Mouse (Mus musculus): ENCODE data around the gene Dnah8. TPM values are rescaled to one million over a fixed set of nuclear protein-coding genes. Genes with fewer than 3 reads are reported as not detected.

The Dnah8 gene
- total RNA-seq, 2 experiments from 2014 or later = 0.60 to 0.93 TPM

DNA sequence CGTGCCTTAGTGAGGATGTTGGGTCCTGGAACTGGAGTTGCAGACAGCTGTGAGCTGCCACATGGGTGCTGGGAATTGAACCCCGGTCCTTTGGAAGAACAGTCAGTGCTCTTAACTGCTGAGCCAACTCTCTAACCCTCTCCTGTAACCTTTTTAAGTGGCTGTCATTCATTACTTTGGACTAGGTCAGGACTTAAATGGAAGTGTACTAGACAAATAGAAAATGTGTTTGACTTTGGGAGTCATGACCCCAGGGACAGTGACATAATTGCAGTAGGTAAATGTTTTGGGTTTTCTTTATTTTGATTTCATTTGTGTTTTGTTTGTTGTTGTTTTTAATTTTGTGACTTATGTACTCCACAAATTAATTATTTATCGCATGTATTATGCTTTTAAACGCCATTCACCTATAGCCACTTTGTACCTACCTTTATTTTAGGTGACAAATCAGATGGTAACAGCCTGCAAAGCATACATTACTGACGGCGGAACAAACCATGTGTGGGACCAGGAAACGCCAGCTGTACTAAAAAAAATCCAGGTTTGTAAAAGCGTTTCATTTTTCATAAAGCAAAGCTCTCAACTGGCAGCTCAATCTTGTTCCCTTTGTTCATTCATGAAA lies 33.5 kb downstream of the Dnah8 start:
- no peak for DNase-seq (ENCODE audit: low spot score in 2 of 2)

DNA sequence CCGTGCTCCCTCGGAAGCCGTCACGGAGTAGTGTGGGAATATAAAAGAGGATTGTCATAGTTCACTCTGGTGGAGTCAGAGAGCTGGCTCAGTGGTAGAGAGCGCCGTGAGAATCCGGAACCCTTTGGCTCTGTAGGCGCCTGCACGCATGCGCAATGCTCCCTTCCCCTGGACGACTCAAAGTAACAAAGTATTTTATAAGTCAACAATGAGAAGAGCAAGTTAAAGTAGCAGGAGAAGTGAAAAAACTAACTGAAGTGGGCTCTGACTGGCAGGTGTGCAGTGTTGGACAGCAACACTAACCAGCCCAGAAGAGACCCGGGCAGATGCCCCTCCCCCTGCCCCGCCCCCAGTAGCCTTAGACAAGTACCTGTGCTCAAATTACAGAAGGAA lies 34.0 kb downstream of the Dnah8 start:
- peak; percentile 47 to 62 for DNase-seq (ENCODE audit: low spot score in 2 of 2)

DNA sequence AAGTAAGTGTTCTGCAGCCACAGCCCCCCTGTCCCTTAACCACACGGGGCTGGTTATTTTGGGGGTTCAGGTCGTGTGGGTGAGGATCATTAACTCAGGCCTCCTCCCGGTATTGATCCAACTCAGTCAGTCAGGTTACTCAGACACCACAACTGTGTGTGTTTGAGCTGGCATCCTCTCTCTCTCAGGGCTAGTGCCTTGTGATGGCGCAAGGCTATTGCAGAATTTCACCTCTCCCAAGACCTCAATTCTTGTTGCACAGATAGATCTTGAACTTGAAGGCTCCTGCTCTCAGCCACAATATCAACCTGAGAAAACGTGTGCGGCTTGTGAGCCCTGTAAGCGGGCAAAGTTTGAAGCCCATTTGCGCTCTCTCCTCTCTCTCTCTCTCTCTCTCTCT lies 38.0 kb downstream of the Dnah8 start:
- no peak for DNase-seq (ENCODE audit: low spot score in 2 of 2)

DNA sequence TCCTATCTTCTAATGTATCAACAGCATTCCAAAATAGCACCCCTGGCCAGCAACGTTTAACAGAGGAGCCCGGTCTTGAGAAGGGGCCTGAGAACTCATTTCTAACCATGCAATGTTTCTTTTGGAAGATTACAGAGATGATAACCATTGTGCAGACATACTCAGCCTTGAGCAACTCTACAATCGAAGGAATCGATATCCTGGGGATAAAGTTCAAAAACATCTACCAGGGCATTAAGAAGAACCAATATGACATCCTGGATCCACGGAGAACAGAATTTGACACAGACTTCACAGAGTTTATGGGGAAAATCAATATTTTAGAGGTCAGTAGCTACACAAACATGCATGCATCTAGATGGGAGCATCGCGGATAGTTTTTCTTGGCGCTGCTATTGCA lies 39.0 kb downstream of the Dnah8 start:
- no peak for DNase-seq (ENCODE audit: low spot score in 2 of 2)

DNA sequence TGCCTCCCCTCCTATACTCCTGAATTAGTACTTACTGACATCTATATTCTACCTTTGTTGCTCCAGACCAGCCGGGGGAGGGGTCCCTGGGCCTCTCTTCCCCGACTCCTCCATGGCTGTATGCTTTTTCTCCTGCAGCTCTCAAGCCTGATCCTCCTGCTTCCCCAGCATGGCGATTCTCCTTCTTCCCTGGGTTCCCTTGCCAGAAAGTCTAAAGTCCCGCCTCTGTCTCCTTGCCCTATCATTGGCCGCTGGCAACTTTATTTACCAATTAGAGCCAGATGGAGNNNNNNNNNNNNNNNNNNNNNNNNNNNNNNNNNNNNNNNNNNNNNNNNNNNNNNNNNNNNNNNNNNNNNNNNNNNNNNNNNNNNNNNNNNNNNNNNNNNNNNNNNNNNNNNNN lies 40.7 kb downstream of the Dnah8 start:
- no peak for DNase-seq (ENCODE audit: low spot score in 2 of 2)

DNA sequence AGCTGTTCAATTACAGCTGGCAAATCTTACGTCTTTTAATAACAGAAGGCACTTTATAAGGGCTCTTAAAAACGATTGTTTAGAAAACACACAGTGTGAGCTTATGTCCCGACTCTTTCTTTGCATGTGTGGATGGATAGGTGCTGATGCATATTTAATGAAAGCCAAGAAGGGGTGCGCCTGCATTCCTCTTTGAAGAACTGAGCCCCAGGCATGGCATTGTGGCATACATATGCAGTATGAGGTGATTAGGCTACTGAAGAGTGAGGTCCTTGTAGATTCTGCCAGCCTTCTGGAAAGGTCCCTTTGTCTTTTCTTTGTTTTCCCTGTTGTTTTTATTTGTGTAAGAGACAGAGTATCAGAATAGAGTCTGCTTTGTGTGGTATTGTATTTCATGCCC lies 48.4 kb downstream of the Dnah8 start:
- DNase-seq (ENCODE audit: low spot score in 2 of 2) = no peak

DNA sequence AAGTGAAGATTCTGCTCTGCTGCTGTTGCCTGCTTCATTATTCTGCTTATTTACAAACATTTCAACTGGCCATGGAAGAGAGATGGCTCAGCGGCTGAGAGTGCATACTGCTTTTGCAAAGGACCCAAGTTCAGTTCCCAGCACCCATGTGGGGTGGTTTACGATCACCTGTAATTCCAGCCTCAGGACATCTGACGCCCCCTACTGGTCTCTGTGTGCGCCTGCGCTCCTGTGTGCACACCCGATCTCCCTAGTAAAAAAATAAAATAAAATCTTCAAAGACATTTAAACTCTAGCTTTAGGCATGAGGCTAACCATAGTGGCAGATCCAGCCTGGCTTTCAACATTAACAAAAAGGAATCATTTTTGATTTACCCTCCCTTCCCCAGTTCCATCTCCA lies 48.9 kb downstream of the Dnah8 start:
- no peak for DNase-seq (ENCODE audit: low spot score in 2 of 2)

DNA sequence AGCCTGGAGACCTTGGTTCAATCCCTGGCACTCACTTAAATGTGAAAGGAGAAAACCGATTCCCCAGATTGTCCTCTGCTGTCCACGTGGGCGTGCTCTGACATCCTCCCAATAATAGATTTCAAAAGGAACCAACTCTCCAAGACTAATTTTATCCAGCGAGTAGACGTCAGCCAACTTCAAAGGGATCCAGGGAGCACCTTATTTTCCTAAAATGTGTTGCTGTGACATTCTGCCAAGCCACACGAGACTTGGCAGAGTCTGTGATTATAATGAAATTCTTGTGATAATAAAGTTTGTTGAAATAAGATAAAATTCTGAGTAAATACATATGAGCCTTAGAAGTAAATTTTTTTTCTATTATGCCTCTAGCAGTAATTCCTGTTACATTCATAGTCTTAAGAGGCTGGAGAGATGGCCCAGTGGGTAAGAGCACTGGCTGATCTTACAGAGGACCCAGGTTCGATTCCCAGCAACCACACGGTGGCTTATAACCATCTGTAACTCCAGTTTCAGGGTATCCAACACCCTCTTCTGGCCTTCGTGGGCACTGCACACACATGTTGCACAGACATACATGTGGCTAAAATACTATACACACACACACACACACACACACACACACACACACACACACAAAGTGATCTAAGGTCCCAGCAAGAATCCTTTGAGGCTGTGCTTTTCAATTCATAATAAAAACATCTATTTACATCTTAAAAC lies 51.0 kb downstream of the Dnah8 start:
- DNase-seq (ENCODE audit: low spot score in 2 of 2) = no peak

DNA sequence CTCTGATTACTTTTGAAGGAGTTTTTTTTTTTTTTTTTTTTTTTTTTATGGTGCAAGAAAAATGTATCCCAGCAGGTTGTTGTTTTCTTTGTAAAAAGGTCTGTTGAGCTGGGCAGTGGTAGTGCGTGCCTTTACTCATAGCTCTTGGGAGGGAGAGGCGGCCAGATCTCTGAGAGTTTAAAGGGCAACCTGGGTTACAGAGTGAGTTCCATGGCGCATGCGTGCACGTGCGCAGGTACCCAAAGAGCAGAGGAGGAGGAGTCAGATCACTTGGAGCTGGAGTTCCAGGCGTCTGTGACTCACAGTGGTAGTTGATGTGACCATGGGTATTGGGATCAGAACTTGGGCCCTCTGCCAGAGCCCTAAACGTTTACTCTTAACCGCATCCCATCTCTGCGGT lies 54.4 kb downstream of the Dnah8 start:
- no peak for DNase-seq (ENCODE audit: low spot score in 2 of 2)

- DNase-seq (ENCODE audit: low spot score in 2 of 2) = no peak
Observed at GRCm38 (mm10) chr17:30679612-30680011, 55.5 kb downstream of the Dnah8 start.

DNA sequence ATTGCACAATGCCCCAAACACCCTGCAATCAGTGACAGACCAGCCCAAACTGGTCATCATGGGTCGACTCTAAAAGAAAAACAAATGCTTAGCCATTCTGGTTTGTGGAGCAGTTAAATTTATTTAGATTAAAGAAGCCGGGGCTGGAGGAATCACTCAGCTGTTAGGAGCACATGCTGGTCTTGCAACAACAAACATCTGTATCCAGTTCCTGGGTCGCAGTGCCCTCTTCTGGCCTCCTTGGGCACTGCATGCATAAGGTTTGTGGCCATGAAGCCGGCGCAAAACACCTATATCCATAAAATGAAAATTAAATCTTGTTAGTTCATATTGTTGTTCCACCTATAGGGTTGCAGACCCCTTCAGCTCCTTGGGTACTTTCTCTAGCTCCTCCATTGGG lies 57.5 kb downstream of the Dnah8 start:
- peak; percentile 67 to 74 for DNase-seq (ENCODE audit: low spot score in 2 of 2)

DNA sequence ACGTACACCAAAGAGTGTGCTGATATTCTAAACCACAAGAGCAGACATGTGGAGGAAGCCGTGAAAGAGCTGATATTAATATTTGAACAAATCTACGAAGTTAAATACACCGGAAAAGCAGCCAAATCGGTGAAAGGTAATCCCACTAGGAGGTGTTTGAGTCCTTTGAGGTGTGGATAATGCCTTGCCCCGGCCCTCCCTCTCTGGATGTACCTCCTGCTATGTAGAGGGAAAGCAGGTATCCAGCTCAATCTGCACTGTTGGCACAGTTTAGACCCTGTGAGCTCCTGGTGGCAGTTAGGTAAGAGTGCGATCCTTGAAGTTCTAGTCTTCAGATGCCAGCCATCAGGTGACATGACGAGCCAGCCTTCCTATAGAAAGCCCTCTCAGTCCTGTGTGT lies 66.0 kb downstream of the Dnah8 start:
- DNase-seq (ENCODE audit: low spot score in 2 of 2) = no peak

GRCm38 (mm10) chr17:30691481-30691880 lies 67.3 kb downstream of the Dnah8 start:
- no peak for DNase-seq (ENCODE audit: low spot score in 2 of 2)

- DNase-seq (ENCODE audit: low spot score in 2 of 2) = no peak
Observed at GRCm38 (mm10) chr17:30694281-30694680, 70.1 kb downstream of the Dnah8 start.

- no peak for DNase-seq (ENCODE audit: low spot score in 2 of 2)
Observed at GRCm38 (mm10) chr17:30714732-30715131, 90.6 kb downstream of the Dnah8 start.

GRCm38 (mm10) chr17:30718197-30718596 lies 94.0 kb downstream of the Dnah8 start:
- DNase-seq (ENCODE audit: low spot score in 2 of 2) = no peak

DNA sequence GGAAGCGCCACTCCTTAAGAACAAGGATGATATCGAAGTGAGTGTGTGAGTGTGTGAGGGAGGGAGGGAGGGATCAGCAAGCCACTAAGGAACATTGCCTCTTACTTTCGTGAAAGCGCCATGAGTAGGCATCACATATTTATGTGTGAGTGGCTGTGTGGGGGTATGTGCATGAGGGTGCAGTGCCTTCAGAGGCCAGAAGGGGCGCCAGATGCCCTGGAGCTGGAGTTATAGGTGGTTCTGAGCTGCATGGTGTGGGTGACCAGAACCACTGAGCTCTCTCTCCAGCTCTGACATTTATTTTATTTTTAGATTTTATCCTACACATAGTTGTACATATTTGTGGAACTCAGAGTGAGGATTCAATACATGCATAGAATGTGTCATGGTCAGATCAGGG lies 94.9 kb downstream of the Dnah8 start:
- DNase-seq (ENCODE audit: low spot score in 2 of 2) = no peak

- no peak for DNase-seq (ENCODE audit: low spot score in 2 of 2)
Observed at GRCm38 (mm10) chr17:30727788-30728187, 103.6 kb downstream of the Dnah8 start.

GRCm38 (mm10) chr17:30732736-30733135 lies 108.6 kb downstream of the Dnah8 start:
- no peak for DNase-seq (ENCODE audit: low spot score in 2 of 2)

DNA sequence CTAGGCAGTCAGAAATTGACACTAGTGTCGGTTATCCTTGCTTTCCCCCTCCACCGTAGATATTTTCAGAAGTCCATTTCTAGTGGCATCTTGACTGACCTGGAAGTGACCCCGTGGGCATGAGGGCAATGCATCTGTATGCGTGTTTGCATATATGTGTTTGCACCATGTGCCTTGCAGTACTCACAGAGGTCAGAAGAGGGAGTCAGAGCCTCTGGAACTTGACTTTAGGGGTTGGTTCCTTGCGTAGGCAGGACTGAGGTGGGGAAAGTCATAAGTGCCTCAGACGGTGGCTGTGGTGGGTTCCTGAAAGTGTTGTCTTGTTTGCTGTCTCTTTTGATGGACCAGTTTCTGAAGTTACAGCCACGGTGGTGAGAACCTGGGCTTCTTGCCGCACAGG lies 110.6 kb downstream of the Dnah8 start:
- DNase-seq (ENCODE audit: low spot score in 2 of 2) = no peak

GRCm38 (mm10) chr17:30735454-30735853 lies 111.3 kb downstream of the Dnah8 start:
- DNase-seq (ENCODE audit: low spot score in 2 of 2) = no peak

DNA sequence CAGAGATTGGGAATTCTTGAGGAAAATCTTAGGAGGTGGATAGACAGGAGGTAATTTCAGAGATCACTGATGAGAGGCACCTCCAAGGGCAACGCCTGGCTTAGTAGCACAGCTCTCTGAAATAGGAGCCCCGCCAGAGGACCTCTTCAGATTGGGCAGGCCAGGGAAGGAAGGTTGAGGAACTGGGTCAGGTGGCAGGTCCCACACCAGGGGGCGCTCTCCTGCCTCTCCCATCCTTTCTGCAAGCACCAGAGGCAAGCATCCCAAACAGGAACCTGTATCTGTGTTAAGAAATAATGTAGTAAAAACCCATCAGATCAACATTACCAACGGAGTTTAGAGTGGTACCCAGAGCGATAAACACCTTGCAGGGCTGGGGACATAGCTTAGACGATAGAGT lies 113.6 kb downstream of the Dnah8 start:
- peak; percentile 55 to 62 for DNase-seq (ENCODE audit: low spot score in 2 of 2)

DNA sequence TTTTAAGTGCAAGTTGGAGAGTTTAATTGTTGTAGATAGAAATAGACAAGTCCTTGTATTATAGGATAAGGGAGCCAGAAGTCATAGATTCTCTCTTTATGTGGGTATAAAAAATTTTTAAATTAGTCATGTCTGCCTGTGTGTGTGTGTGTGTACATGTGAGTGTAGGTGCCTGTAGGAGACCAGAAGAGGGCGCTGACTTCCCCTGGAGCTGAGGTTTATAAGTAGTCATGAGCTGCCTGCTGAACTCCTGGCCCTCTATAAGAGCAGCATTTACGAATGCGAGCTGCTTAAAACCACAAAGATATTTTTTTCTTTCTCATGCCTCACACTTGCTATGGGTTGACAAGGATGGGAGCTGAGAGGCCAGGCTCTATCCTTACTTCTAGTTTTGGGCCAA lies 115.6 kb downstream of the Dnah8 start:
- DNase-seq (ENCODE audit: low spot score in 2 of 2) = no peak
